Mouse (Mus musculus): ENCODE measurements around the gene Abr. TPM values are rescaled to one million over a fixed set of nuclear protein-coding genes. Genes with fewer than 3 reads are reported as not detected.

Gene Abr
- total and polyA plus RNA-seq, 3 experiments, result 3.8 to 8.8 TPM; not detected in 1

- H3K4me3 ChIP-seq (ENCODE audit: control insufficient read depth in 1 of 2, insufficient read depth in 1 of 2, low read depth in 2 of 2, low read length in 2 of 2), result no peak overlapping the region
- TF ChIP-seq ZMIZ1 (IDR thresholded peaks at IDR 0.05; ENCODE audit: low read depth, low read length) (no peak), CTCF (IDR thresholded peaks at IDR 0.05 in 2 of 3, conservative IDR thresholded peaks at IDR 0.05 in 1 of 3; ENCODE audit: control insufficient read depth in 1 of 3, insufficient read depth in 1 of 3, low read depth in 2 of 3, low read length in 3 of 3, poor library complexity in 1 of 3, severe bottlenecking in 1 of 3) (no peak), UBTF (IDR thresholded peaks at IDR 0.05; ENCODE audit: borderline replicate concordance, insufficient read depth, low read depth, low read length) (no peak), POLR2AphosphoS5 (IDR thresholded peaks at IDR 0.05; ENCODE audit: borderline replicate concordance, low read depth, low read length) (no peak), BHLHE40 (IDR thresholded peaks at IDR 0.05; ENCODE audit: borderline replicate concordance, low read depth, low read length) (no peak), GATA1 (IDR thresholded peaks at IDR 0.05; ENCODE audit: low read depth, low read length) (no peak), RAD21 (IDR thresholded peaks at IDR 0.05; ENCODE audit: low read depth, low read length) (no peak), TAL1 (IDR thresholded peaks at IDR 0.05; ENCODE audit: low read length) (no peak), NRF1 (IDR thresholded peaks at IDR 0.05; ENCODE audit: insufficient read depth, low read depth, low read length, poor library complexity, severe bottlenecking) (no peak), ZC3H11A (IDR thresholded peaks at IDR 0.05; ENCODE audit: low read depth, low read length) (no peak), E2F4 (IDR thresholded peaks at IDR 0.05; ENCODE audit: borderline replicate concordance, low read depth, low read length) (no peak), ZNF384 (IDR thresholded peaks at IDR 0.05; ENCODE audit: low read depth, low read length) (no peak), EP300 (IDR thresholded peaks at IDR 0.05; ENCODE audit: low read depth in 1 of 2, low read length in 2 of 2) (no peak), POLR2AphosphoS2 (IDR thresholded peaks at IDR 0.05; ENCODE audit: low read length) (no peak), USF1 (IDR thresholded peaks at IDR 0.05; ENCODE audit: low read depth, low read length) (no peak), SMC3 (IDR thresholded peaks at IDR 0.05; ENCODE audit: low read depth, low read length) (no peak), SIN3A (IDR thresholded peaks at IDR 0.05; ENCODE audit: low read length) (no peak)
- no peak for DNase-seq (ENCODE audit: low read depth, low spot score)
- 0 out of 4 replicates have a peak, but pooled peaks cover 0 to 6% of the 10 kb centered on the region in 2 experiments for H3K4me1 ChIP-seq (ENCODE audit: control insufficient read depth in 1 of 2, insufficient read depth in 2 of 2, low read length in 2 of 2)
- no peak overlapping the region for H3K9ac ChIP-seq (ENCODE audit: control insufficient read depth, low read depth, low read length, poor library complexity, severe bottlenecking)
- no peak overlapping the region for H3K27ac ChIP-seq (ENCODE audit: control insufficient read depth, low read depth, low read length)
- H3K36me3 ChIP-seq (ENCODE audit: control insufficient read depth in 1 of 2, insufficient read depth in 2 of 2, low read length in 2 of 2), result peaks cover 0 to 4% of the 10 kb centered on the region in 2 experiments; a peak in 2 of 4 replicates
- peaks cover 0 to under 1% of the 10 kb centered on the region in 2 experiments; a peak in 1 of 4 replicates for H3K27me3 ChIP-seq (ENCODE audit: control insufficient read depth in 1 of 2, insufficient read depth in 2 of 2, low read length in 2 of 2)
- H3K79me2 ChIP-seq (ENCODE audit: control insufficient read depth, insufficient read depth, low read length, poor library complexity), result no peaks in the 10 kb centered on the region
- no peaks in the 10 kb centered on the region for H3K9me3 ChIP-seq (replicated peaks; ENCODE audit: insufficient read depth, low read length)
Measured at GRCm38 (mm10) chr11:76507302-76508124, 114.6 kb downstream of the Abr start.

- Histone ChIP-seq H3K79me2 (ENCODE audit: control insufficient read depth, insufficient read depth, low read length, poor library complexity) (no peaks in the 10 kb centered on the region), H3K9ac (ENCODE audit: control insufficient read depth, low read depth, low read length, poor library complexity, severe bottlenecking) (no peak overlapping the region), H3K27me3 (ENCODE audit: control insufficient read depth in 1 of 2, insufficient read depth in 2 of 2, low read length in 2 of 2) (peaks cover 0 to 2% of the 10 kb centered on the region in 2 experiments; a peak in 1 of 4 replicates), H3K27ac (ENCODE audit: control insufficient read depth, low read depth, low read length) (no peak overlapping the region), H3K4me3 (ENCODE audit: control insufficient read depth in 1 of 2, insufficient read depth in 1 of 2, low read depth in 2 of 2, low read length in 2 of 2) (no peak overlapping the region), H3K9me3 (replicated peaks; ENCODE audit: insufficient read depth, low read length) (no peaks in the 10 kb centered on the region), H3K4me1 (ENCODE audit: control insufficient read depth in 1 of 2, insufficient read depth in 2 of 2, low read length in 2 of 2) (no peaks in the 10 kb centered on the region), H3K36me3 (ENCODE audit: control insufficient read depth in 1 of 2, insufficient read depth in 2 of 2, low read length in 2 of 2) (no peaks in the 10 kb centered on the region)
- DNase-seq (ENCODE audit: low read depth, low spot score), result peak; percentile 77
- TF ChIP-seq RAD21 (IDR thresholded peaks at IDR 0.05; ENCODE audit: low read depth, low read length) (peak; percentile 78), SMC3 (IDR thresholded peaks at IDR 0.05; ENCODE audit: low read depth, low read length) (peak; percentile 71), CTCF (IDR thresholded peaks at IDR 0.05 in 2 of 3, conservative IDR thresholded peaks at IDR 0.05 in 1 of 3; ENCODE audit: control insufficient read depth in 1 of 3, insufficient read depth in 1 of 3, low read depth in 2 of 3, low read length in 3 of 3, poor library complexity in 1 of 3, severe bottlenecking in 1 of 3) (peak; percentile 60 to 86 (median 75)), ZC3H11A (IDR thresholded peaks at IDR 0.05; ENCODE audit: low read depth, low read length) (peak; percentile 48; the same call in 1 of the 2 replicates), NRF1 (IDR thresholded peaks at IDR 0.05; ENCODE audit: insufficient read depth, low read depth, low read length, poor library complexity, severe bottlenecking) (no peak)
Measured at GRCm38 (mm10) chr11:76506514-76507228, 115.4 kb downstream of the Abr start.

Data from MEL (cell line).